Mouse (Mus musculus): Measurements from ENCODE around the gene Bpi.

DNA sequence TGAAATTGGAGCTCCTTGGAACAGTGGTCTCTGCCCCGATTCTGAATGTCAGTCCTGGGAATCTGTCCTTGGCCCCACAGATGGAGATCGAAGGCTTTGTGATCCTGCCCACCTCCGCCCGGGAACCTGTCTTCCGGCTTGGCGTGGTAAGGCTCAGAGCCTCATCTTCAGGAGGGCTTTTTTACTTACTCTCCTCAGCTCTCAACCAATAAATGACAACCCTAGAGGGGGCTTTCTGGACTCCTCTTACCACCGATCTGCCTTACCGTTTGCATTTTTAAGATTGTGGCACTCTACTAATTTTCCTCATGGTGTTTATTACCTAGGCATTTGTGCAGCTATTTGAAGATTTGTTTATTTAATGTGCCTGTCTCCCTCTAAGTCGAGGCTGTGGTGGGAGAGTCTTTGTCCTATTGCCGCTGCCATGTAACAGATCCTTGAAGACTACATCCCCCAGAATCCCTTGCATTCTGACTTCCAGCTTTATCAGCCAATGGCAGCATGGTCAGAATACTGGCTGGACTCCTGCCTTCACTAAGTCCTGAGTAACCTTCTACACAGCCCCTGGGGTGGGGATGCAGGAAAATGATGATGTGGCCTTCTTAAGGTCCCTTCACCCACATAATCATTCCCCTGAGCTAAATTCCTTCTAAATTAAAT, 66.8 kb downstream of the Bpi start:
- TF ChIP-seq CTCF (IDR thresholded peaks at IDR 0.05; ENCODE audit: low read depth) (no peak), EP300 (optimal IDR thresholded peaks at IDR 0.05) (no peak)
